Mouse (Mus musculus) monocyte, adult 2 months (primary cell): Measurements from ENCODE around the gene Erc2.
"Not testable (repeated sequence)": the region's sequence is repeated elsewhere in the genome, so short reads cannot be mapped to it uniquely, and the experiment has no call there.

ENCODE experiments used
- DNase-seq, 2 experiments: peaks; one replicate each; pipeline ENCODE4 v3.0.0; 2022; ENCODE audit warnings: low spot score in 2 of 2, low read depth in 1 of 2

Erc2 gene

DNA sequence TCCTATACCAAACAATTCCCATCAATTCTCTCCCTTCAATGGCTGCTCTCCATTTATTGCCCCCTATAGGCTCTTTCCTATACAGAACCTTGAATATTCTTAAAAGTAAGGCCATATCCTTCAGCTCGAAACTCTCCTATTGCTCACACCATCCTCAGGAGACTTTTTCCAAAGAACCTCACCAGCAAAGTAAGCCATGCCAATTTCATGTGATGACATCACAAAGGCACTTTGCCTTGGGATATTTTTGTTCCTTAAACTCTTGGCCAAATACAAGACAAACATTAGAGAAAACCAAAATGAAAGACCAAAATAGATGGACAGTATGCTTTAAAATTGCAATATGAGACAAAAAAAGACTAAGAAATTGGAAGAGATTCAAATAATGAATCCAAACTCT lies 204.6 kb downstream of the Erc2 start:
- no peak for DNase-seq

DNA sequence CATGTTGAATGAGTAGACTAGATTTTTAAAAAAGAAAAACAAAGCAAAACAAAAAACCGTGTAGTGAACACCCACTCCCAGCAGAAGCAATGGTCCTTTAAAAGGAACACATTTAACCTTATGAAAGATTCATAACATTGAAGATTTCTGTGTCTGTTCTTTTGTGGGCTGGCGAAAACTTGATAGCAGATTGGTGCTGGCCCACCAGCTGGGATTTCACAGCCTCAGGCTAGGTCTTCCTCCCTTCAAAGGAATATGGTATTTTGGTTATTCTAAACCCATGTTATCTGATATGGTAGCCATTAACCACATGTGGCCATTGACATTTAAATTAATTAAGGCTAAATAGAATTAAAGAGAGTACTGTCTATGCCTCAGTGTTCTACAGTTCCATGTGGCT lies 205.9 kb downstream of the Erc2 start:
- DNase-seq, result no peak

- no peak for DNase-seq
These were observed 210.0 kb downstream of the Erc2 start for GRCm38 (mm10) chr14:27832196-27832595.

DNA sequence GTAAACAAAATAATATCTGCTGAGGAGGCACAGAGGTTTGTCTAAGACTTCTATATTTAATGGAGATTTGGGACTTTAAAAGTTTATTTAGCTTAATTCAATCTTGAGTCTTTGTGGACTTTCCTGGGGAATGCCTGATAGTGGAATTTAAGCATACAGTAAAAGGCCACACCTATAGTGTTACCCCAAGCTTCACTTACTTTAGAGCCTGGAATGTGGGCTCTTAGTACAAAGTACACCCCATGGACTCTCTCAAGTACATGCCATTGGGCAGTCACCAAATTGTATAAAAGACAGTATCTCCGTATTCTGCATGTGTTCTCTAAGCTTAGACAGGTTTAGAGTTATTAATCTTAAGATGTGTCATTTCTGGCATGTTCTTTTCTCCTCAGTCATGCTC lies 213.1 kb downstream of the Erc2 start:
- no peak for DNase-seq

DNA sequence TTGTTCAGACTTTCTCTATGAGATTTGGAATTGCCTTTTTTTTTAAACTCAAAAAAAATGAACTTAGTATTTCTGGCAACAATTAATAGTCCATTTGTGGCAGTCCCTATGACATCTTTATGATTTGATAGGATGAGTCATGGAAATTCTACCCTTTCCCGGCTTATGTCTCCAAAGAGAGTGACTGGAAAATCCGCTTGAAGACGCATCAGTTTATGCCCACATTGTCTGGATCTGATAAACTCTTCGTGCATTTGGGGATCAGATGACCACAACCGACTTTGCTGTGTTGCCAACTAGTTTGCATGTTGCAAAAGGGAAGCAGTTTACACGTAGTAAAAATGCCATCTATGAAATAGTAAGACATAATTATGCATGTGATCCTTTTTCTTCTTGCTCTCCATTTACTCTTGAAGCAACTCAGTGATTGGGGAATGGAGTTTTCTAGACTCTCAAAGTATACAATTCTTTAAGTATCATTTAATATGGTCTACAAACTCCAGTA lies 215.4 kb downstream of the Erc2 start:
- DNase-seq, result no peak

DNA sequence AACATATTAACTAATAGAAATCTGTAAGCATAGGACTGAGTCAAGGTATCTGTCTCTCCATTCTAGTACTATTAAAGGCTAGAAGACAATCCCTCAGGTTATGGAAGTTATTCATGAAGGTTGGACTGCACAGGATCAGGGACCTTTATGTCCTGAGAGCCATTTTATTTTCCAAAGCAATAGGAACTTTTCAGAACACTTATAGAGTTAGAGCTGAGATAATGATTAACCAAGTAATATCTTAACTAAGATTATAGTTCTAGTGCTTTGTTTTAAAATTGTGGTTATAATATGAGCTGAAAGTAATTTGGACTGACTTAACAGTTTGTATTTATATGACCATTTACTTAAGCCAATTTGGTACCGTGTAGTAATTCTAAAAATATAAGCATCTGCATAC lies 217.9 kb downstream of the Erc2 start:
- no peak for DNase-seq

GRCm38 (mm10) chr14:27846875-27847274 lies 224.6 kb downstream of the Erc2 start:
- no peak for DNase-seq

DNA sequence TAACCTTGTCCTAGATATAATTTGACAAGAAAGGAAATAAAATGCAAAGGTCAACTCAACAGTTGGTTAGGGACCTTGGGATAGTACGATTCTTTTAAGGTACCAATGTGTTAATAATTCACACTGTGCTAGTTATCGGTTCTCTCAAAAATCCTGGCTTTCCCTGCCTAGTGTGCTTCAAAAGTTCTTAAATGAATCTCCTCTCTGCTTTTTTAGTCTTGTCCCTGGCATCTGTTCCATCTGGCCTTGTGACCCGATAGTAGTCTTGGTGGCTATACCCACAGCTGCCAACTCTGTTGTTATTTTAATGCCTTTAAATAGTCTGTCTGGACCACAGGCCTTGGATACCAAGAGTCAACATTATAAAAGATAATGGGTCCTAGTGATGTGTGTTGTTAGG lies 225.1 kb downstream of the Erc2 start:
- no peak for DNase-seq

GRCm38 (mm10) chr14:27851231-27851630 lies 229.0 kb downstream of the Erc2 start:
- DNase-seq, result no peak

GRCm38 (mm10) chr14:27852606-27853005 lies 230.4 kb downstream of the Erc2 start:
- DNase-seq, result no peak

DNA sequence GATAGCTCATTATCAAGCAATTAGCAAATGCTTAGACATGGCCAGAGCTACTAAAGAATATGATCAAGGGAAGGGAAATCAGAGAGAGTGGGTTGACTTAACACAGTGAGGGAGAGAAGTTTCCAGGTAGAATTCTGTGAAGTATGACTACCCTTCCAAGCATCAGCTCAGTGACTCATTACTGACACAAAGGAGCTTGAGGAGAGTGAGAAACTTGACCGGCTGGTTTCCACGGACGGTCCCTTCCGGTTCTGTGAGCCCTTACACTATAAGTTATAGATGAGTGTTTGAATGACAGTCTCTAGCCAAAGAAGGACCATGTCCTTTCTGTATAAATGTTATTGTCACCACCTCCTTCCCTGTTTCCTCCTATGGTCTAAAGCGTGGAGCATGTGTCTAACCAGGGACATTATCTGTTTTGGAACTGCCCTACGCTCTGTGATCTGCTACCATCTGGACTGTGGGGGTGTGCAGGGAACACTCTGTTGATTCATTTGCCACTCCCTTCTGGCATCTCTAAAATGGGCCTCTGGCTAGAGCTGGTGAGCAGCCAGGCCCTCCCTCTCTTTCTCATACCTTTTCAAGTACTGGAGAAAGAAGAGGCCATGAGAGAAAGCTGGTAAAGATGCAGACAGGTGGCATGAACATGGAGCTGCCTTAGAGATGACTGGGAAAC lies 238.3 kb downstream of the Erc2 start:
- DNase-seq, result no peak

DNA sequence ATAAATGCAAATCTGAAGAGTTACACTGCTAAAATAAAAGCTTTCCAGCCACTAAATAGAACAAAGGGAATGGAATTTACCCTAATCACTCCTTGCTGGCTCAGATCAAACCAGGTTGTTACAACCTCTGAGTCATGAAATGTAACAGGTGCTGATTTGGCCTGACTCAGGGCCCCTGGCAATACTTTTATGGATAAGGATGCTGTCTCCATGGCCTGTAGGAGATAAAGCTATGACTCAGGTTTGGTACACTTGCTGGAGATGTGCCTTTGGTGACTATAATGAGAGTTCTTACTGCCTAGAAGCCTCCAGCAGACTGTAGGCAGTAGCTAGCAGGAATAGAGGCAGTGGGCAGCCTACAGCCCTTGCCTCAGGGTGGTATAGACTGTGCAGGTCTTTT lies 240.1 kb downstream of the Erc2 start:
- DNase-seq, result no peak

DNA sequence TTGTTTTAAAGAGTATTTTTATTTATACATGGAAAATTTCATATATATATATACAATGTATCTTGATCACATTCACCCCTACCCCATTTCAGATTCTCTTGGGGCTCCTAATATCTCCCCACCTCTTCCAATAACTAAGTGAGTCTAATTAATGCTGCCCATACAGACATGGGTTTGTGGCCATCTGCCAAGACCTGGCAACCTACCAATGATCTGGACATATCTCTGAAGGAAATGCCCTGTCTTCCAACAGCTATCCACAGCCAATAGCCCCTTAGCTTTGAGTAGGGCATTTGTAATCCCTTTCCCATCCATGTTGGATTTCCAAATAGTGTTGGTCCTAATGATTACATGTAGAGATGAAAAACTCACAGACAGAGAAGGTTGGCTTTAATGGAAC lies 245.2 kb downstream of the Erc2 start:
- DNase-seq, result no peak

GRCm38 (mm10) chr14:27873619-27874018 lies 251.4 kb downstream of the Erc2 start:
- no peak for DNase-seq

DNA sequence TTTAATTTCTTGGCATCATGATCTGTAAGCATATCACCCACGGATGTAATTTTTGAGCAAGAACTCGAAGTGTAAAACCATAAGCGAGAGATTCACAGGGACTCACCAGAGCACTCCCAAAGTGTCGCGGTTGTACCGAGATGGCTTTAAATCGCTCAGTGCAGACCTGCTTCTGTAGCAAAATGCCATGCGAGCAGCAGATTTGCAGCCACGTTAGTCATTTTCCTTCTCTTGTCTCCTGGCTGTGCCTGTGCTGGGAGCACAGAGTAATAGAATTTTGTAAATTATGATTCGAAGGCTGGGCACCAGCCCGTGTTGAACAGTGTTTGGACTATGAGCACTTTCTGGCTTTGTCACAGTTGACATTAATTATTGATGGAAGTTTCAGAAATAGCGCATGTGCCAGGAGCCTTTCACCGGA lies 253.8 kb downstream of the Erc2 start:
- DNase-seq, result no peak

- DNase-seq, result no peak
These were observed 259.7 kb downstream of the Erc2 start for GRCm38 (mm10) chr14:27881972-27882371.

DNA sequence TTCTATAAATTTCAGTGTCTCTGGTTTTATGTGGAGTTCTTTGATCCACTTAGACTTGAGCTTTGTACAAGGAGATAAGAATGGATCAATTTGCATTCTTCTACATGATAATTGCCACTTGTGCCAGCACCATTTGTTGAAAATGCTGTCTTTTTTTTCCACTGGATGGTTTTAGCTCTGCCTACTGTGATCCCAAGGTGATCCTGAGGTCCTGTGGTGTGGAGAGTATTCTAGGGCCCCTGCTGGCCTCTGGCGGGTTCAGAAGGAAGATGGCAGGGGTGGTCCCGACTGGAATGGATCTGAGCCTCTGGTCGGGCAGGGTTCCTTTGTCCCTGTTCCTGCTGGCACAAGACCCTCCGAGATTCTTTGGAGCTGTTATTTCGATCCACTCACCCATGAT lies 264.1 kb downstream of the Erc2 start:
- DNase-seq, result not testable (repeated sequence)

DNA sequence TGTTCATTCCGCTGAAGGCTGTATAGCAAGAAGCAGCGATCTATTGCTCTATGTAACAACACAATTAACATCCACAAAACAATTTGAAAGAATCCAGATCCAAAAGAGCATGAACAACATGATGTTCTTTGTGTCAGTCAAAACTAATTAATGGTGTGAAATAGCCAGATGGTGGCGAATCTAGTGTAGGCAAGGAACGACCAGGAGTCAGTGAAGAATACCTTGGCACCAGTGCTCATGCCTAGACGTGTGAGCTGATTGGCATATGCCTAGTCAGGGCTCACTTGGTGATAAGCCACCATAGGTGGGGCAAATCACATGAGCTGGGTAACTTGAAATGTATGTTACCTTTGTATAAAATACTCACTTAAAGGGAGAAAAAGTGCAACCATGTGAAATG lies 265.3 kb downstream of the Erc2 start:
- no peak for DNase-seq

DNA sequence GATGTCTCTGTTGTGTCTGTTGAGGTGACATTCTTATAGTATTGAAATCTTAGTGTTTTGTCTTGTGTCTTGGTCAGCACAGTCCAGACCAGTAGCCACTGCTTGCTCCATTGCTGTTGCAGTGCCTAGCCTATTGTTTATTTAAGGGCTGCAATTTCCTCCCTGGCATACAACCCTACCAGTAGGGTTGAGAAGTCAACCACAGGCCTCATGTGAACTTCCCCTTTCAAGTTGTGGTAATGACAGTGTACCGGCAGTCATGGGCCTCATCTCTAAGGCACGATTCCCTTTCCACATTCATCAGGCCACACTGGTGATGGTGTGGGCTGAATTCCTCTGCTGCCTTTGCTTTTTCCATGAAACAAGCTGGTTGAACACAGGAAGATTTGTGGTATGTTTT lies 267.4 kb downstream of the Erc2 start:
- DNase-seq, result peak in 1 of 2 experiments; percentile 9

DNA sequence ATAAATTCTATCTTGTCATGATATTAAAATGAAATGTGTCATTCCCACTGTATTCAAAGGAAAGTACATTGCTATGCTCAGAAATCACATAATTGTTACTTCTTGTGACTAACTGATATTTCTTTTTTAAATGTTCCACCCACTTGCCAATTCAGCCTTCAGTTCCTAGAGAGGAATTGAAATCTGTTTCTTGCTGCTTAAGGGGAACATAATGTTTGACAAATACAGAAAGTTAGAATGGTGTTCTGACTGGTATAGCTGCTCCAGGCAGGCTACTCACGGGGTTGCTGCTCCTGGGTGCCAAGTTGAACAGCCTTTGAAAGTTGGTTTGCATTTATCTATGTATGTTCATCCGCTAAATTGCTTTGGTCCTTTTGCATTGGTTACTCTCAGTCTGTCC lies 270.2 kb downstream of the Erc2 start:
- DNase-seq, result no peak

DNA sequence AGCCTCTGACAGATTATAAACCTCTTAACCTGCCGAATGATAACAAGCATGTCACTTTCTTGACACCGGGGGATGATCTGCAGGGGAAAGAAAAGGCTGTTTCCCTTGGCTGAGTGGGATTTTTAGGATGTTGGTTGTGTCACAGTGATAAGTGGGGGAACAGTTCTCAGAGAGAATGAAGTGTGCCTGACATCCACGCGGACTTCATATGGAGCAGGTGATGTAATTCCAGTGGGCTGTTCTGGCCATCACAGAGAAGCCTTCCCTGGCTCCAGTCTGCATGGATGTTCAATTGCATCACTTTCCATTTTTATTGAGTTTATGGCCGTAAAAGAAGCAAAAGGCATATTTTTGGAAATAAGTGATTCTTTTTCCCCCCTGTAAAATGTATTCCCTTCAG lies 279.5 kb downstream of the Erc2 start:
- no peak for DNase-seq

- no peak for DNase-seq
These were observed 299.6 kb downstream of the Erc2 start for GRCm38 (mm10) chr14:27921656-27922373.

GRCm38 (mm10) chr14:27927369-27927768 lies 305.1 kb downstream of the Erc2 start:
- DNase-seq, result no peak
